Mouse (Mus musculus) liver, embryonic 14.5 days (tissue): ENCODE data around the gene Tbc1d21.

Source experiments
- CTCF ChIP-seq: IDR thresholded peaks from 2 replicates; pipeline ENCODE4 v1.5.1; 2016; ENCODE audit warnings: antibody characterized with exemption, low read depth, control low read depth
- EP300 ChIP-seq: IDR thresholded peaks from 2 replicates; pipeline ENCODE4 v1.6.1; 2016; ENCODE audit warnings: antibody characterized with exemption, low read depth

DNA sequence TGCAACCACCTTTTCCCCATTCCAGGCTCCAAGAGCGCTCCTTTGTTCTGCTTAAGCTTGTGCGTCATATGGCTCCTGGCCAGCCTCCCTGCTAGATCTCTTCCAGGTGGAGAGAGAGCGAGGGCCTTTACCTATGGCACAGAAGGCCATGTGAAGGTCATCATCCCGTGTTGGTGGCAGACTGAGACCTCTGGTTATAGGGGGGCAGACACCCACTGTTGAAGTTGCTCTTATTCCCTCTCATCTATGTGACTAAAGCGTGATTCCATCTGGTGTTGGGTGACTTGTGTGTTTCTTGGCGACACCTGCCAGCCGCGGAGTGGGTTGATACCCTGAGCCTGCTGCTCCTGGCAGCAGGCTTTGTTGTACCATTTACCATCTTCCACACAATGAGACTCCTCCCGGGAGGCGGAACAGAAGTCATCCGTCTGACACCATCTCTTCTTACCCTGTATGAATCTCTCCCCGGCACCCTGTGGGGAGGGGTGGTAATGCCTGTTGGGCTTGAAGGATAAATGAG, 3.7 kb upstream of the Tbc1d21 start:
- TF ChIP-seq CTCF = no peak
- TF ChIP-seq EP300 = no peak
